Mouse (Mus musculus) embryonic facial prominence, embryonic 13.5 days (tissue): ENCODE measurements at regions not wholly inside any gene's neighbourhood (a gene's known extent, or its start where the extent isn't known, plus 50 kb on each side); places are given as distances from the start of the nearest gene placed in this dataset.

Experiments
- ATAC-seq: fragments of 200-750 bp; cut with Nextera tagmentation; 2 replicates; pipeline ENCODE4 v1.8.0; 2017; ENCODE audit warnings: low read depth; ENCODE audit not compliant: insufficient number of reproducible peaks, insufficient read depth, low FRiP score, low TSS enrichment
- H3K27ac ChIP-seq: fragments of 300-500 bp; sonication (generic); 2 replicates; pipeline ENCODE4 v1.5.1; 2015; ENCODE audit warnings: moderate library complexity, mild to moderate bottlenecking, inconsistent platforms
- H3K27me3 ChIP-seq: fragments of 300-500 bp; sonication (generic); 2 replicates; pipeline ENCODE4 v1.6.1; 2015; ENCODE audit warnings: mild to moderate bottlenecking, inconsistent platforms
- H3K36me3 ChIP-seq: fragments of 300-500 bp; sonication (generic); 2 replicates; pipeline ENCODE4 v1.6.1; 2015; ENCODE audit warnings: mild to moderate bottlenecking, inconsistent platforms
- H3K4me1 ChIP-seq: fragments of 300-500 bp; sonication (generic); 2 replicates; pipeline ENCODE4 v1.6.1; 2015; ENCODE audit warnings: inconsistent platforms
- H3K4me2 ChIP-seq: fragments of 300-500 bp; sonication (generic); 2 replicates; pipeline ENCODE4 v1.6.1; 2015; ENCODE audit warnings: moderate library complexity, mild to moderate bottlenecking, inconsistent platforms
- H3K4me3 ChIP-seq: fragments of 300-500 bp; sonication (generic); 2 replicates; pipeline ENCODE4 v1.5.1; 2015; ENCODE audit warnings: mild to moderate bottlenecking, inconsistent platforms
- H3K9ac ChIP-seq: fragments of 300-500 bp; sonication (generic); 2 replicates; pipeline ENCODE4 v1.6.1; 2015; ENCODE audit warnings: mild to moderate bottlenecking, inconsistent platforms
- H3K9me3 ChIP-seq: fragments of 300-500 bp; sonication (generic); 2 replicates; pipeline ENCODE4 v1.6.1; 2016; ENCODE audit warnings: inconsistent platforms
- WGBS: fragments of 180-500 bp; shearing (Covaris S2); methylation state at CpG from one replicate; pipeline ENCODE4 v1.1.7; 2015; ENCODE audit warnings: mixed read lengths; 5-methylcytosine and 5-hydroxymethylcytosine counted together

GRCm38 (mm10) chr14:105733013-105733728 lies 163.4 kb downstream of the Spry2 start:
- Histone ChIP-seq H3K4me2 (peak overlapping the region; percentile 74), H3K9me3 (no peaks in the 10 kb centered on the region), H3K4me3 (peak overlapping the region; percentile 40), H3K36me3 (no peaks in the 10 kb centered on the region), H3K27ac (peak overlapping the region; percentile 75), H3K4me1 (peaks cover 35% of the 10 kb centered on the region), H3K9ac (no peak overlapping the region), H3K27me3 (no peaks in the 10 kb centered on the region)
- WGBS = 7% methylated on average over 12 of the region's 12 CpGs
- no peak for ATAC-seq

DNA sequence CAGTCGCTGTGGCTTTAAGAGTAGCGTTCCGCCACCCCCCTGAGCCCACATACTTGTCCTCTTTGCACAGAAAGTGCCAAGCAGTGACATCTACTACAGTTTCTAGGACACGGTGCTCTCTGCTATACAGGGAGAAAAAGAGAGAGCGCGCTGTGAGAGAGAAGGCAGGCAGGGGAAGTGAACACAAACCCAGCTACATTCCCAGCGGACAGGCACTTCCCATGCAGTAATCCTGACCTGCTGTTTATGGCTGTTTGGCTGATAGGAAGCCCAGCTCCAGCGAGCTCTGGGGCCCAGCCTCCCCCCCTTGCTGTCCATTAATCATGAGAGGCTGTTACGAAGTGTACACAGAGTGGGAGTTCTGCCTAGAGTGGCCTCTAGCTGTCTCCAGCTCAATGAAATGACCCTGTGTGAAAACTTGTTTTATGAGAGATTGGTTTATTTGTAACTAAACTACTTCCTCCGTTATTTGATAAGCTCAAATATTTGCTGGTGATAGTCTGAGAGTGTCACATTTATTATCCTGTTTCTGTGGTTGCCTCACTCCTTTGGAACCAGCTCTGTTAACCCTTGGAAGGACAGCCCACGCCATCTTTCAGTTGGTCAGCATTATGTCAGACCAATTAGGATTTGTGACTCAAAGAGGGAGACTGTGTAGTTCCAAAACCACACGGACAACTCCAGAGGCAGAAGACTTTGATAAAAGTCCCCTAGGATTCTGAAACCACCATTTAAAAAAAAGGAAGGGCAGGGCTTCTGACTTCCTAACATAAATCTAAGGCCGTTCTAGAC lies 164.2 kb downstream of the Spry2 start:
- Histone ChIP-seq H3K9me3 (no peaks in the 10 kb centered on the region), H3K4me3 (peak overlapping the region; percentile 40), H3K27ac (peak overlapping the region; percentile 75), H3K27me3 (no peaks in the 10 kb centered on the region), H3K4me1 (peaks cover 35% of the 10 kb centered on the region), H3K9ac (peak overlapping the region; percentile 58), H3K36me3 (no peaks in the 10 kb centered on the region), H3K4me2 (peak overlapping the region; percentile 74)
- 4% methylated on average over 13 of the region's 13 CpGs for WGBS
- no peak for ATAC-seq

GRCm38 (mm10) chr14:105730786-105731185 lies 165.8 kb downstream of the Spry2 start:
- no peak overlapping the region for H3K4me3 ChIP-seq
- H3K9me3 ChIP-seq = no peaks in the 10 kb centered on the region
- no peak overlapping the region for H3K27ac ChIP-seq
- ATAC-seq = peak; percentile 53; the same call in 1 of the 2 replicates
- no peaks in the 10 kb centered on the region for H3K36me3 ChIP-seq
- H3K9ac ChIP-seq = no peak overlapping the region
- peaks cover 29% of the 10 kb centered on the region for H3K4me1 ChIP-seq
- WGBS = 5% methylated on average over 4 of the region's 4 CpGs
- peak overlapping the region; percentile 15; the same call in 1 of the 2 replicates for H3K4me2 ChIP-seq
- H3K27me3 ChIP-seq = no peaks in the 10 kb centered on the region

GRCm38 (mm10) chr14:105728841-105729240 lies 167.8 kb downstream of the Spry2 start:
- Histone ChIP-seq H3K9me3 (no peaks in the 10 kb centered on the region), H3K4me1 (peaks cover 29% of the 10 kb centered on the region), H3K4me3 (no peak overlapping the region), H3K36me3 (no peaks in the 10 kb centered on the region), H3K27ac (no peak overlapping the region), H3K9ac (no peak overlapping the region), H3K4me2 (no peak overlapping the region), H3K27me3 (no peaks in the 10 kb centered on the region)
- no peak for ATAC-seq
- WGBS = 91% methylated on average over 5 of the region's 5 CpGs

- H3K36me3 ChIP-seq = no peaks in the 10 kb centered on the region
- H3K27ac ChIP-seq = no peak overlapping the region
- ATAC-seq = no peak
- no peaks in the 10 kb centered on the region for H3K27me3 ChIP-seq
- 51% methylated on average over 8 of the region's 8 CpGs for WGBS
- no peaks in the 10 kb centered on the region for H3K9me3 ChIP-seq
- H3K4me1 ChIP-seq = peaks cover 11% of the 10 kb centered on the region
- H3K4me2 ChIP-seq = no peak overlapping the region
- H3K9ac ChIP-seq = no peak overlapping the region
- H3K4me3 ChIP-seq = no peak overlapping the region
Measured at GRCm38 (mm10) chr14:105725741-105726140, 170.9 kb downstream of the Spry2 start.

- ATAC-seq = no peak
- H3K36me3 ChIP-seq = no peaks in the 10 kb centered on the region
- no peaks in the 10 kb centered on the region for H3K9me3 ChIP-seq
- H3K27ac ChIP-seq = no peak overlapping the region
- H3K9ac ChIP-seq = no peak overlapping the region
- H3K4me2 ChIP-seq = no peak overlapping the region
- peaks cover 10% of the 10 kb centered on the region; the same call in 1 of the 2 replicates for H3K4me1 ChIP-seq
- H3K27me3 ChIP-seq = no peaks in the 10 kb centered on the region
- WGBS = 38% methylated on average over 2 of the region's 2 CpGs
- H3K4me3 ChIP-seq = no peak overlapping the region
Measured at GRCm38 (mm10) chr14:105722923-105723322, 173.7 kb downstream of the Spry2 start.

DNA sequence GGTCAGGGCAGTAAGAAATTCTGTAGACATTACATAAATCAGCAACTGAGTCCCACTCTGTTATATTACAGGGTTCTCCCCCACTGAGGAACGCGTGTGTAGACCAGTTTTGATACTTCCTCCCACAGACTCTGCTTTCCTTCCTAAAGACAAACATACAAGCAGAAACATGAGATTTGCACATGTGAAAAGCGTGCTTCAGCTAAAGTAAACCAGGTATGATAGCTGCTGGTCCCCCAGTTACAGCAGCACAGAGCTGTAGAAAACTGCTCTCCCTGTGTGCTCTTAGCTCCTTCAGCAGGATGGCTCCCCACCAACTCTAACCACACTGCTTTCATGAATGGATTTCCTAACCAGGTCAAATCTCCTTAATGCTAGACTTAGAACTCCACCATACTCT lies 175.0 kb downstream of the Spry2 start:
- Histone ChIP-seq H3K9ac (no peak overlapping the region), H3K4me2 (no peak overlapping the region), H3K36me3 (no peaks in the 10 kb centered on the region), H3K9me3 (0 out of 2 replicates have a peak, but pooled peaks cover 3% of the 10 kb centered on the region), H3K4me1 (peaks cover 10% of the 10 kb centered on the region; the same call in 1 of the 2 replicates), H3K27me3 (no peaks in the 10 kb centered on the region), H3K4me3 (no peak overlapping the region), H3K27ac (no peak overlapping the region)
- no peak for ATAC-seq
- WGBS = 61% methylated on average over 3 of the region's 3 CpGs

- H3K9me3 ChIP-seq = 0 out of 2 replicates have a peak, but pooled peaks cover 3% of the 10 kb centered on the region
- peaks cover 10% of the 10 kb centered on the region; the same call in 1 of the 2 replicates for H3K4me1 ChIP-seq
- no peak for ATAC-seq
- H3K4me3 ChIP-seq = no peak overlapping the region
- H3K27ac ChIP-seq = no peak overlapping the region
- H3K36me3 ChIP-seq = no peaks in the 10 kb centered on the region
- no peak overlapping the region for H3K4me2 ChIP-seq
- H3K27me3 ChIP-seq = no peaks in the 10 kb centered on the region
- 71% methylated on average over 6 of the region's 6 CpGs for WGBS
- no peak overlapping the region for H3K9ac ChIP-seq
Measured at GRCm38 (mm10) chr14:105720816-105721510, 175.7 kb downstream of the Spry2 start.

- Histone ChIP-seq H3K9ac (no peak overlapping the region), H3K27ac (no peak overlapping the region), H3K9me3 (0 out of 2 replicates have a peak, but pooled peaks cover 3% of the 10 kb centered on the region), H3K4me3 (no peak overlapping the region), H3K4me2 (no peak overlapping the region), H3K27me3 (no peaks in the 10 kb centered on the region), H3K36me3 (no peaks in the 10 kb centered on the region), H3K4me1 (peaks cover 10% of the 10 kb centered on the region; the same call in 1 of the 2 replicates)
- WGBS = 64% methylated on average over 6 of the region's 6 CpGs
- no peak for ATAC-seq
Measured at GRCm38 (mm10) chr14:105718676-105719441, 177.8 kb downstream of the Spry2 start.

GRCm38 (mm10) chr14:105717821-105718220 lies 178.8 kb downstream of the Spry2 start:
- Histone ChIP-seq H3K4me3 (no peak overlapping the region), H3K4me1 (peaks cover 7% of the 10 kb centered on the region; the same call in 1 of the 2 replicates), H3K4me2 (no peak overlapping the region), H3K27ac (no peak overlapping the region), H3K9ac (no peak overlapping the region), H3K27me3 (no peaks in the 10 kb centered on the region), H3K9me3 (0 out of 2 replicates have a peak, but pooled peaks cover 3% of the 10 kb centered on the region), H3K36me3 (no peaks in the 10 kb centered on the region)
- ATAC-seq = no peak
- 32% methylated on average over 2 of the region's 2 CpGs for WGBS

DNA sequence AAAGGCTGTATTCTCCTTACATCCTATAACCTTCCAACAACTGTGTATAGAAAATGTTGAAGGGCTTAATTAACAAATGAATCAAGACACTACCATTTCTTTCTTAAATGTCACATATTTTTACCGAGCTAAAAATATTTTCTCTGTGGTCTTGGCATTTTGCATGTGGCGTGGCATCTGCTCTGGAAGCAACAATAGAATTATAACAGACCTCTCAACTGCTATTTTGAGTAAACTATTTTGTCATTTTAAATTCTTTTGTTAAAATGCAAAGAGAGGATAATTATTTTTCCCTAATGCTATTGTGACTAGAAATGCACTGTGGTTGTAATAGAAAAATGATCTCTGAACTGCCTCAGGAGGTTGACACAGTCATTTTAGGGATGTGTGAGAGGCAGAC lies 187.9 kb downstream of the Spry2 start:
- H3K4me1 ChIP-seq = peaks cover 6% of the 10 kb centered on the region; the same call in 1 of the 2 replicates
- no peak for ATAC-seq
- 54% methylated on average over 2 of the region's 2 CpGs for WGBS

More for the DNA sequence above, 187.9 kb downstream of the Spry2 start:
- no peaks in the 10 kb centered on the region for H3K27me3 ChIP-seq
- H3K4me2 ChIP-seq = no peak overlapping the region
- no peaks in the 10 kb centered on the region for H3K9me3 ChIP-seq
- H3K36me3 ChIP-seq = no peaks in the 10 kb centered on the region
- no peak overlapping the region for H3K9ac ChIP-seq
- H3K4me3 ChIP-seq = no peak overlapping the region
- no peak overlapping the region for H3K27ac ChIP-seq
